Mouse (Mus musculus) thymus, postnatal 36 days (tissue): Measurements from ENCODE around the gene Ros1.

ENCODE experiments used
- DNase-seq, 2 experiments: peaks; one replicate each; pipeline ENCODE4 v3.0.0; 2022; ENCODE audit warnings: mixed read lengths in 2 of 2

Gene Ros1

DNA sequence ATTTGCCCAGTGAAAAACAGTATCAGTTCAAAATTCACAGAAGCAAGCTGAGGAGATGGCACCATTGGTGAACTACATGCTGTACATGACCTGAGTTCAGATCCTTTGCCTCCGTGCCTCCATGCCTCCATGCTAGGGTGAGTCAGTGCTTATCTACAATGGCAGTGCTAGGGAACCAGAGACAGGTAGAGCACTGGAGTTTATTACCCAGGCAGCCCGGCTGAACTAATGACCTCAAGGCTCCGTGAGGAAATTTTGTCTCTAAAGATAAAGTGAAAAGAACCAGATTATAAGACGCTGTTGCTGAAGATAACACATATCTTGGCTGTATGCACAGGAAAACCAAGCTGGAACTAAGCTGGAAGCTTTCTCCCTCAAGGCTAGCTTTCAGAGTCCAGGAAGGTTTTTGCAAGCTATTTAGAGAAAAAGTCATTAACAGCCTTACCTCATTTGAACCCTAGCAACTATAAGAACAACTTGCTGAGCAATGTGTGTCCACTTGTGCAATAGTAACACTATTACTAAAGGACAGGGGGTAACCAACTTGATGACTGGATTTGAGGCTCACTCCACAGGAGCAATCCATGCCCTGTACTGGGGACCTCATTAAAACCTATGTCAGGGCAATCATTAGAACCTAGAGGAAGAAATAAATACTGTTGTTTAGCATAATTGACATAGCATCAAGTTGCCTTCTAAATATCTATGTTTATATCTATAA is 61.5 kb downstream of the Ros1 start:
- DNase-seq = no peak

DNA sequence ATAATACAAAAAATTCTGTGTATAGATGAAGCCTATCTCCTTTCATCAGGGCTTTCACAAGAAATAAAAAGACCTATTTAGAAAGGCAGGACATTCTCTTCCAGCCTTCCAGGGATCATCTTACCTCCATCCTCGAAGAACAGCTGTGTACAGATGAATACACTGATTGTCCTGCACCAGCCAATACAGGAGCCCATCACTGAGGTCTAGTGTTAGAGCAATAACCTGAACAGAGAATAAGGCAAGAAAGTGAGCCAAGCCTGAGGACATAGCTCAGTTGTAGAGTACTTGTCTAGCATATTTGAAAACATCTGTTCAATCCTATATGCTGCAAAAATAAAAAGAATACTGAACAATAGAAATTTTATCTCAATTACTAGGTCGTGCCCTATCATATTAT is 64.3 kb downstream of the Ros1 start:
- no peak for DNase-seq

DNA sequence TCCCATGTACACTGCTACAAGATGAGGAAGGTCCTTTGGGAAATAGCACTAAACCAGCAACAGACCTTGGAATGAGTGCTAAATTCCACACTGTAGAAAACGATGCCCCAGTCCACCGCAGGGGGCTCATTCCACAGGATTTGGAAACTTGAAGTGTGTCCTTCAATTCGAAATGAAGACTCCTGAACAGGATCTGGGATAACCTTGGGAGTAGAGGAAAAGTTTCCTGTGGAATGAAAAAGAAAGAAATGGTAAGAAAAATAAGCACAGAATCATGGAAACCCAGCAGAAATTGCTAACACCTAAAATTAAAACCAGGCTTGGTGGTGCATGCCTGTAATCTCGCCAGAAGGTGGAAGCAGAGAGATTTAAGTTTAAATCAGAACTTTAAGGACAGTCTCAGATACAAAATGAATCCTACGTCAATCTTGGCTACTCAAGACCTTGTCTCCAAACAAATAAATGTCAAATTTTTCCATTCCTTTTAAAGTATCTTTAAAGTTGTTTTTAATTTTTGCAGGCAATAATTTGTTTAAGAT is 66.1 kb downstream of the Ros1 start:
- DNase-seq = no peak

DNA sequence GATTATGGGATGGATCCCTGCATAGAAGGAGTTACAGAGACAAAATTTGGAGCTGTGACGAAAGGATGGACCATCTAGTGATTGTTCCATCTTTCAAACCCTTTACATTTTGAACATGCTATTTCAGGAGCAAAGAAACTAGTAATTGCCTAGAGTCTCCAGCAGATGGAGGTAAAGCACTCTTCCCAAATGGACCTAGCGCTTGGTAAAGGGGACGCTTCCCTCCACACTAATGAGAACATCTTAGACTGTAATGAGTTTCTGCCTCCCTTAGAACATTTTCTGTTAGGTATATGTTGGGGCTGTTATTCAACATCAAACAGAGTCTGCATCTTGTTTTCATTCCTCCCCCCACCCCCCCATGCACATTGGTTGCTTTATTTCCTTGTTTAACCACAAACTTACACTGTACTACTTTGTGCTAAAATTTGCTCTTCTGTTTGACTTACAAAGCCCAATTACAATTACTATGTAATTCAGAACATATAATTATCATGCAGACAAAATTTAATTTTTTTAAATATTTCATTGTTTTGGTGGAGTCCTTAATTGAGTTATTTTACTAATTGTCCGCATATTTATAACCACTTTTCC is 88.8 kb downstream of the Ros1 start:
- no peak for DNase-seq

DNA sequence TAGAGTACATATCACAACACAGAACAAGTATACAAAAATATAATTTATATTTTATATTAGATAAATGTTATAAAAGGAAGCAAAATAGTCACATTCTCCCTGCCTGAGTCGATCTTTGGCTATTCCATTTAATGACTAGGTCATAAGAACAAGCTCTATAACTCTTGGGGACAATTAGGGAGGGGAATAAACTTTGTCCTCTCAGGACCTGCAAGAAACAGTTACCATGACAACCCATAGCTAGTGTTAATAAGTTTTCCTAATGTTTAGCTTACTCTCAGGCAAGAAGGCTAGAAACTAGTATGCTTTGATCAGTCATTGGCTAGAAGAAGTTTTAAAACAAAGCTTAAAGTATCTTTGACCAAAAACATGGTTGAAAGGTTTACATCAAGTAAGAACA is 93.8 kb downstream of the Ros1 start:
- no peak for DNase-seq

DNA sequence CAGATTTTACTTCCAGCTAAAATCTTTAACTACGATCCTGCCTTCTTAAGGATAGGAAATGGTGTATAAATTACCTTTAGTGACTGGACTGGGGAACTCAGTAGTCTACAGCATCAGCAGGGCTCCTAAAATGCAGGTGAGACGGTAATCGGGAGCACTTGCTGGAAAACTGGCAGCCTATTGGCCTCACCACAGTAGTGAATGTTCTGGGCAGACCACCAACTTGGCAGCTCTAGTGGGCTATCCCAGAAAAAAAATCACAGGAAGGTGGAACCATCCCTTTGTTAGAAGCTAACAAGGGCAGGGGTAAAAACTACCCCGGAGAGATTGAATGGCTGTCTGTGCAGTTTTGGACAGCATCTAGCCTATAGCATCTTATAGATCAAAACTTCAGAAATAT is 102.9 kb downstream of the Ros1 start:
- no peak for DNase-seq

DNA sequence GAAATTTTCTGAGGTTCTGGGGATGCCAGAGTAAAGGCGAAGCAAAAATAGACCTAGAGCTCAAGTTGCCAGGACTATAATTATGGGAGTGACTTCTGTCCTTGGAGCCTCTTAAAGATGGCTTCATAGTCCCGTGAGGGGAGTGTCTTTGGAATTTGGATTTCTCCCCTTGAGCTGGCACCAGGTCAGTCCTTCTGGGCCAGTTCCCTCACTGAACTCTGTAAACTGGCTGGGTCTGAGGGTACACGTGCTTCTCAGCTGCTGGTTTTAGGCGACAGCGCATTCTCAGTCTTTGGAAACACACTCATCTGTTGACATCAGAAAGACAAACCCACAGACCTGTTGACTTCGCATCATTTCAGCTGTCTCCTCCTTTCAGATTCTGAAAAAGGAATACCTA is 108.4 kb downstream of the Ros1 start:
- no peak for DNase-seq

DNA sequence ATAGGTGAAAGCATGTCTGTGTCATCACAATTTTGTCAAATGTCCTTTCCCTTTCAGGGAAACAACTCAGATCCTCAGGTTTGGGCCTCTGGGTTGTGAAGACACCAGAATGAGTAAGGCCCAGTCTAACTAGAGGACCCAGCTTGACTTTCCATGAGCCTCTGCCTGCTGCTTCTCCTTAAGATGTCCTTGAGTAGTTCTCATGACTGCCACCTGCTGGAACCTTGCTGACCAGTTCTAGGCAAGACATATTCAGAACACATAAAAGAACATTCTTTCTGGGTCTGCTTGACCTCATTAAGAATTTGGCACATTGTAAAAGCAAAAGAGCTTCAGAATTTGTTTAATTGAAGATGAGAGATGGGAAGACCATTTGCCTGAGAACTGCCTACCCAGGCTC is 122.6 kb downstream of the Ros1 start:
- DNase-seq = no peak

DNA sequence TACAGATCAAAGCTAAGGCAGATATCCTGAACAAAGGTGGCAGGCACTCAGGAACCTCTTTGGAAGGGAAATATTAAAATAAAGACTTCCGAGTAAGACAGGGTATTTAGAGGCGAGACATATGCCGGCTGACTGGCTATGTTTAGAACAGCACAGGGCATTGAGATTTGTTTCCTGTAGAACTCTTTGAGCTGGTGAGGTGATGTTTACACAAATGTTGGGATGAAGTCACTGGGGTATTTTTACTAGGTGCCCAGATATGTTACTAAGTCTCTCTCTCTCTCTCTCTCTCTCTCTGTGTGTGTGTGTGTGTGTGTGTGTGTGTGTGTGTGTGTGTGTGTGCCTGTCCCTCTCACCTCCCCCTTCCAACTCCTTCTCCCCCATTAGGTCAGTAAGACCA is 146.8 kb downstream of the Ros1 start:
- no peak for DNase-seq

DNA sequence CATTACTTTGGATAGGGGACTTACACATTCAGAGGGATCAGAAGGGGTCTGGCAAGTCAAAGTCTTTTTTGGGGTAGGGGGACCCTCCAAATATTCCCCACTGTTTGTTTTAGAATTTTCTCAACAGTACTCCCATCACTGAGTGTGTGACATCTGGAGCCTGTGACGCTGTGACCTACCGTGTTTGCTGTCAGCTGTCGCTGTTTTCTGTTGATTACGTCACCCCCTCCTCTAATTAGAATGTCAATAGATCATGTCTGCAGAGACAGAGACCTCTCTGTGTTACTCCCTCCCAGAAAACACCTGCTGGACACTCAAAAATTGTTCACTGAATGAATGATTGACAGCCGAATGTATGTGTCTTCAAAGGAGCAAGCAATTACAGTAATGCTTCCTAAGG is 152.0 kb downstream of the Ros1 start:
- no peak for DNase-seq

DNA sequence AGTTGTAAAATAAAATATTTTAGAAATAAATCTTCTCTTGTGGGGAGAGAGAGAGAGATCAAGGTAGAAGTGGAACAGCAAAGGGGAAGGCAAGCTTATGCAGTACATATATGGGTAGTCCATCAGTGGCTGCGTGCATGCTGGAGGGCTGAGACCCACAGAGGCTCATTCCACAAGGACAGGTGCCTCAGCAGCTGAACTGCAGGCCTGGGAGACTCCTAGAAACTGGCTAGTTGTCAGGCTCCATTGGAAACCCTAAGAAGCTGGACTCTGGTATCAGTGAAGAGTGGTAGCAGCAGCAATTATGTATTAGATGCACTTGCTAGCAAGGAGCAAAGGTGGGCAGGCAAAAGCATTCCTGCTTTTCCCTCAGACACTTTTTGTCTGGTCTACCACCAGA is 155.7 kb downstream of the Ros1 start:
- DNase-seq = no peak

DNA sequence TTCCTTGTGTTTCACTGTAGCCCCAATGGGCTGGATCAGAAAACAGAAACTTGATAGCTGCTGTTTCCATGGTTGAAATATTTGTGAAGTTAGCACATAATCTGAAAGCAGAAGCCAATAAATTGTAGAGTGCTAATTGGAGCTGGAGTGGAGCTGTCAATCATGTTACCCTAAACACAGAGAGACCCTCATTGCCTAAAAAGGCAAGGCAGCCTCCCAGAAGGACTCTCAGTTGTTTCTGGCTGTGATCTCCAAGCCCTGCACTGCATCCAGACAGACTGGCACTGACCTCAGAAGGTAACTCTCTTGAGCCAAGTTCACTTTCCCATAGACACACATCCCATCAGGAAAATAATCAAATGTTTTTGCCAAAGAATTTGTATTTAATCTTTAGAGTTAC is 161.3 kb downstream of the Ros1 start:
- DNase-seq = no peak

DNA sequence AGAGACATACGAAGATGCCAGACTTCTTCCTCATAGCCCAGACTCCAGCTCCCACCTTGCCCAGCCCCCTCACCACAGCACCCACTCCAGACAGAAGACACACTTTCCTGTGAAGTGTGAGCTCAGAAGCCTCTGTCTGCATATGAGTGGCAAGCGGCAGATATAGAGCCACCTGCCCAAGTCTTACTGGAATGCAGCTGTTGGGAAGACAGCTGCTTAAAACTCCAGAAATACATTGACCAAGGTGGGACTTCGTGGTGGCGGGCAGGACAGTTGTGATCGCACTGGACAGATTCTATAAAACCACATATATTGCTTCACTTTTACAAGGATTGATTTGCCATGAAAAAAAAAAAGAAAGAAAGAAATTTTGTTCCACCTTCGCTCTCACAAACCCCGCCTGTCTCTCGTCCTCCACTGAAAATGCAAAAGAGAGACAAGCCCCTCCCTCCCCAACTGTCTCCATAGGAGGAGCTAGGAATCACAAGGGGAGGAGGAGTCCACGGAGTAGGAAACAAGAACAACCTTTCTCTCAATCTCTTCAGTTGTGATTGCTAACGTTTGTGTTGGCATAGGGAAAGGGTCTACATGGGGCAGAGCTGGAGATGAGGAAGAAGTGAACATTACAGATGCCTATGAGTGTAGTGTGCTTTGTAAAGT is 165.5 kb downstream of the Ros1 start:
- no peak for DNase-seq

DNA sequence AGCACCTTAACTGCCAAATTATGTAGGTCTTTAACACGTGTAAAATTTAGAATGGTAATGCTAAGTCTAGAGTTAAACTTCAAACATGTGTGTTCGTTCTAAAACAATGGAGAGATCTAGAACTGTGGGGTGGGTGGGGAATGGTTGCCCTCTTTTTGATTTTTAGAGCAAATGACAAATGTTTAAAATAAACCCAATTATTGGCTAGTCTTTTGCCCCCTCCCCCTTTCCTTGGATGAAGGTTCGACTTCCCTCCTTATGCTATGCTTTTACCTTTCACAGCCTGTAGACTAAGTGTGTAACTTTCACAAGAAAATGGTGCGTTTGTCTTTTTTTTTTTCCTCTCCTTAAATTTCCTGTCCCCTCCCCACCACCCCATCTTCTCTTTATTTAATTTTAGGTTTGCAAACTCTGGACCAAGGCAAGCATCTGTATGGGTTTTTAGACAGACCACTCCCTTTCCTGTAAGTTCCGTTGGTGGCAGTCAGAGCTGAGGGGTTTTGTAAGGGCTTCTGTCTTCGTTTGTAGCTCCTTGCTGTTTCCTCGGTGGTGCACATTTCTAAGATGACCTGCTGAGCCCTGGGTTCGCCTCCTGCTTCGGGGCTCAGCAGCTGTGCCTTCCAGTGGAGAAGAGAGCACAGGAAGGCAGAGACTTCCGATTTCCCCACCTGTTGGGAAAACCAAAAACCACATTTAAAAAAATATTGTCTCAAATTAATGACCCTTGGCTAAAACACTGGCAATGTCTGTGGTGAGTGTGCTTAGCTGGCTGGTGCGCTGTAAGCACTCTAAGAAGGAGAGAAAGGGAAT is 166.3 kb downstream of the Ros1 start:
- no peak for DNase-seq

DNA sequence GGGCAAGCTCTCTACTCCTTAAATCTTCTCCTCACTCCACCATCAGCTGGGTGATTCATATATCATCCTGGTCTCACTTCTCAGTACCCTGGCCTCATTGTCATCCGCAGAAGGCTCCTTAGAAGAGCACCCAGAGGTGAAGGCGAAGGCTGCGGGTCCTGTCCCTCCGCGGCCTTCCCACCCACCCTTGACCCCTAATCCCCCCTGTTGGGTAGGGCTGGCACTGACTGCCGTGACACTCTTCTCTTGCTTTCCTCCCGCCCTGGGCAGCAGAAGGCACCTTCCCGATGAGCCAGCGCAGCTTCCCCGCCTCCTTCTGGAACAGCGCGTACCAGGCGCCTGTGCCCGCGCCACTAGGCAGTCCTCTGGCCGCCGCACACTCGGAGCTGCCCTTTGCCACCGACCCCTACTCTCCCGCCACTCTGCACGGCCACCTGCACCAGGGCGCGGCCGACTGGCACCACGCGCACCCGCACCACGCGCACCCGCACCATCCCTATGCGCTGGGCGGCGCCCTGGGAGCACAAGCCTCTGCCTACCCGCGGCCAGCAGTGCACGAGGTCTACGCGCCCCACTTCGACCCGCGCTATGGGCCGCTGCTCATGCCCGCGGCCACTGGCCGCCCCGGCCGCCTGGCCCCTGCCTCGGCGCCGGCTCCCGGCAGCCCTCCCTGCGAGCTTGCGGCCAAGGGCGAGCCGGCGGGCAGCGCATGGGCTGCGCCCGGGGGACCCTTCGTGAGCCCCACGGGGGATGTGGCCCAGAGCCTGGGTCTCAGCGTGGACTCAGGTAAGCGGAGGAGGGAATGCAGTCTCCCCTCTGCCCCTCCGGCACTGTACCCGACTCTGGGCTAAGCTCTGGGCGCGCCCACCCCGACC is 167.6 kb downstream of the Ros1 start:
- no peak for DNase-seq

DNA sequence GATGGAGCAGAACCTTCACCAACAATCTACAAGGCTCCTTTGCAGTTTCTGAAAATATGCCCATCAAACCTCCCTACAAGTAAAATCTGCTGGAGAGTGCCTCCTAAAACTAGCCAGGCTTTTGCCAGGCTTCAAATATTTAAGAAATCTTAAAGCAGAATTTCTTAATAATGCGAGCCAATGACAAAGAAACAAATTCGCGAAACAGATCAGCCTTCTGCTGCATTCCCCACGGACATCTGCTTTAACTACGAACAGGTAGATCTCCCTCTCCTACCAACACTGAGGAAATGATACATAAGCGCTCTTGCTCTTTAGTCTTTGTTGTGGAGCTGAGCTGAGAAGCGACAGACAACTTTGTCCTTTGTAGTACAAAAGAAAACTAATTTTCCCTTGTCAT is 169.2 kb downstream of the Ros1 start:
- DNase-seq = no peak

DNA sequence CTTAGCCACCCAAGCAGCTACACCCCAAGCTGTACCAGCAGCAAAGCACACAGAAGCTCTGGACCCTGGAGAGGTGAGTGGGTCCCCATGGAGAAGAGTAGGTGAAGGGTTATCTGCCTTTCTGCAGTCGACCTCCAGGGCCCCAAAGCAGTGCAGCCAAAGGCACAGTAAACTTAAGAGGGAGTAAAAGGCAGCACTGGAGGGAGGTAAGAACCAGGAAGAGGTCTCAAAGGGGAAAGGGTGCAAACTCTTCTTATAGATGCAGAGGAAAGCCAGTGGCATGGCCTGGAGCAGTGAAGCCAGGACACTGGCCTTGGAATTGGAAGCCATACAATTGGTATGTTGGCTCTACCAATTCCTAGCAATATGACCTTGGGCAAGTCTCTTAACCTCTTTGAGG is 169.8 kb downstream of the Ros1 start:
- no peak for DNase-seq

DNA sequence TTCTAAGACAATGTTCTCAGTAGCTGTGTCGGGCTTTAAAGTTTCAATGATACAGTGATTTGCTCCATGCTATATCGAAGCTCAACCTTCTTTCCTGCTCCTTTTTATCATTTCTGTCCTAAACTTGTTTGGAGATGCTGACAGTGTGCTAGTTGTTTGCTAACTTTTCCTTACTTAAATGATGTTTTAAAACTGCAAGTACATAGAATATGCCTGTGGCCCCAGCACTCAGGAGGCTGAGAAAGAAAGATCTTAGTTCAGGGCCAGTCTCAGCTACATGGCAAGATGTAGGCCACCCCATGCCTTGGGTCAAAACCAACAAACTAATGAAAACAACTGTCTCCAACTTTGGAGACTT is 171.0 kb downstream of the Ros1 start:
- no peak for DNase-seq

DNA sequence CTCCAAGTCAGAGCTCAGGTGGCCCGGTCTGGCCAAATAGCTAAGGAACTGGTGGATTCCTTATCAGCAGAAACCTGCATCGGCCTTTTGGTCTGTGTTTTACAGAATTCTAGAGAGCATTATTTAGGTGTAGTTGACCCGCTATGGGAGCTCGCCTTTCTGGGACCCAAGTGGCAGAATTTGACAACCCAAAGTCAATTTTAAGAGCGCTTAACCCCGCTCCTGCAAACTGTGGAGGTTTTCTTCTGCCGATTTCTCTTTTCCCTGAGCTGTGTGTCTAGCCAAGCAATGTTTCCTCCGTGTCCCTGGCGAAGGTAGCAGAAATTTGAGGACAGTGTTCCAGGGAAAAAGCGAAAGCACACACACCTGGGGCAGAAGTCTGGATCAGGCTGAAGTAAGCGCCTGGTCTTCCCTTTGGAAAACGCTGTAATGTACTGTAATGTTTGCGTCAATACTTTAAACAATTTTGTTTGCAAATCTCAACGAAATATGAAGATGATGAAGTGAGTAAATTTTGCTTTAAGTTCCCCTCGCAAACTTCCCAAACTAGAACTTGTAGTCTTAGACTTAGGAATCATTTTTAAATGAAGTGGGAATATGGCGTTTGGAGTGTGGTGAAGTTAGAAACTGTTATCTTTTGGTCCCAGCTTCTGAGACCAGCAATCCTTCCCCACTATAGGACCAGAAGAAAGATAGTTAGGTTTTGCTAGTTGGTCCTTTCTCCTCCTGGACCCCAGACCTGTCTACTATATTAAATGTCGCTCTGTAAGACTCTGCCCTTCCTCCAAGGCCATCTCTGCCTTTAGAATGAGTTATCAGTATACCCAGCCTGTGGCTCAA is 171.6 kb downstream of the Ros1 start:
- DNase-seq = no peak

DNA sequence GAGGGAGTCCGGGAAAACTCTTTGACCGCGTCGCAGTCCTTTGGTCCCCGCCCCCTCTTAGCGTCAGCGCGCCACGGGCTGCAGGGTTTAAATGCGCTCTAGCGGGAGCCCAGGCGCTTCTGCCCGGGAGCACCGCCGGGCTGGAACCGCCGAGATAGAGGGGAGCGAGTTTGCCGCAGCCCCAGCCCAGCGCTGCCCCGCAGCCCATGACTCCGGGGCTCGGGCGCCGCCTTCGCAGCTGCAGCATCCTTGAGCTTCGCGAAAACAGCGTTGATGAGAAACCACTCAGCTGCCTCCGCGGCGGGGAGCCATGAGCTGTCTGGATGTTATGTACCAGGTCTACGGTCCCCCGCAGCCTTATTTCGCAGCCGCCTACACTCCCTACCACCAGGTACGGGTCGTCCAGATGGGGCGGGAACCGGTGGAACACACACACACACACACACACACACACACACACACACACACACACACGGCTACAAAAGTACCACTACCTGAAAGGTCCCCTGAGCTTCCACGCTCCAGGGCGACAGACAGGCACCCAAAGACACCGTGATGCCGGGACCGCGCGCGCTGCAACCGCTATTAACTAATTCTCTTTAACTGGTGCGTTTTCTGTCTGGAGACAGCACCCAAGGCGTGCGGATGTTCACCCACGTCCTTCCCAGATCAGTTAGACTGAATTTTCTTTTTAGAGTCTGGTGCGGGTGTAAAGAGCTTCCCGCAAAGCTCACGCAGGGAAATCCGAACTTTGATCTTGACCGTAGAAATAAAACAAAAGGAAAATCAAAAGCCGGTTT is 172.4 kb downstream of the Ros1 start, which contains the start of gene Vgll2:
Gene Vgll2, plus strand, starts transcription at position 90 of the 800 bp plus-strand sequence.
- no peak for DNase-seq
